Mouse (Mus musculus) C2C12 (cell line): ENCODE results near the gene Wfikkn1.

Experiments
- CEBPB ChIP-seq: IDR thresholded peaks from one replicate; pipeline ENCODE4 v1.6.1; 2011; ENCODE audit warnings: low read depth, mild to moderate bottlenecking, control low read depth, moderate library complexity
- CTCF ChIP-seq: IDR thresholded peaks from one replicate; pipeline ENCODE4 v1.5.1; 2011; ENCODE audit not compliant: control insufficient read depth, insufficient read depth, insufficient read length
- FOSL1 ChIP-seq: IDR thresholded peaks from one replicate; pipeline ENCODE4 v1.8.0; 2011; ENCODE audit warnings: mild to moderate bottlenecking, low read length; ENCODE audit not compliant: poor library complexity, insufficient read depth, severe bottlenecking
- MAX ChIP-seq: IDR thresholded peaks from one replicate; pipeline ENCODE4 v1.6.1; 2011; ENCODE audit warnings: mild to moderate bottlenecking, control low read depth
- MYOD1 ChIP-seq: IDR thresholded peaks from one replicate; pipeline ENCODE4 v1.6.1; 2011; ENCODE audit warnings: low read depth; ENCODE audit not compliant: control insufficient read depth, insufficient read length
- MYOG ChIP-seq: IDR thresholded peaks from one replicate; pipeline ENCODE4 v1.6.1; 2011; ENCODE audit not compliant: control insufficient read depth, insufficient read length; ENCODE audit errors: extremely low read depth
- USF1 ChIP-seq: IDR thresholded peaks from one replicate; pipeline ENCODE4 v1.6.1; 2011; ENCODE audit warnings: low read depth, mild to moderate bottlenecking, control low read depth, moderate library complexity

- TF ChIP-seq CTCF (no peak), FOSL1 (no peak), MAX (no peak), USF1 (no peak), MYOD1 (no peak), MYOG (no peak), CEBPB (no peak)
These were observed 15.2 kb upstream of the Wfikkn1 start for GRCm38 (mm10) chr17:25895891-25896290.
